Mouse (Mus musculus): ENCODE measurements around the gene Gm49366. TPM values are rescaled to one million over a fixed set of nuclear protein-coding genes. Genes with fewer than 3 reads are reported as not detected.
"Not testable (repeated sequence)": the region's sequence is repeated elsewhere in the genome, so short reads cannot be mapped to it uniquely, and the experiment has no call there.

Gene Gm49366
- polyA plus RNA-seq, 1 experiment from 2014 or later = 0.46 TPM

- not testable (repeated sequence) for H3K9ac ChIP-seq; H3K27ac ChIP-seq; H3K27me3 ChIP-seq; H3K4me3 ChIP-seq (replicated peaks); H3K36me3 ChIP-seq; H3K9me3 ChIP-seq (replicated peaks); H3K4me2 ChIP-seq; DNase-seq
- peaks cover 20% of the 10 kb centered on the region for H3K4me1 ChIP-seq (replicated peaks)
- peak; percentile 31; the same call in 1 of the 2 replicates for ATAC-seq (ENCODE audit: low read depth)
- 38% methylated on average over 2 of the region's 2 CpGs for WGBS (ENCODE audit: insufficient replicate concordance)
Measured at GRCm38 (mm10) chr12:84033302-84033701, 5.4 kb upstream of the Gm49366 start.

- WGBS (ENCODE audit: insufficient replicate concordance) = 20% methylated on average over 4 of the region's 4 CpGs
- H3K36me3 ChIP-seq = no peaks in the 10 kb centered on the region
- H3K4me1 ChIP-seq (replicated peaks) = peaks cover 20% of the 10 kb centered on the region
- no peak for ATAC-seq (ENCODE audit: low read depth)
- H3K9ac ChIP-seq = no peak overlapping the region
- no peak for DNase-seq
- H3K4me2 ChIP-seq = no peak overlapping the region
- H3K9me3 ChIP-seq (replicated peaks) = no peaks in the 10 kb centered on the region
- H3K4me3 ChIP-seq (replicated peaks) = no peak overlapping the region
- peaks cover 15% of the 10 kb centered on the region for H3K27me3 ChIP-seq
- no peak overlapping the region for H3K27ac ChIP-seq
Measured at GRCm38 (mm10) chr12:84034108-84034507, 4.6 kb upstream of the Gm49366 start.

GRCm38 (mm10) chr12:84038241-84038640 lies 494 bp upstream of the Gm49366 start, which contains the start of gene Acot4:
TSS of gene Acot4 (plus strand) at chr12:84038379.
- not testable (repeated sequence) for H3K27ac ChIP-seq; H3K36me3 ChIP-seq; DNase-seq; H3K9me3 ChIP-seq (replicated peaks)
- Histone ChIP-seq H3K4me2 (peak within 1 kb of the TSS; percentile 61), H3K27me3 (peaks cover 16% of the 10 kb centered on the region), H3K4me3 (replicated peaks) (peak within 1 kb of the TSS; percentile 47), H3K9ac (peak within 1 kb of the TSS; percentile 43), H3K4me1 (replicated peaks) (peaks cover 17% of the 10 kb centered on the region)
- 0 out of 2 replicates have a peak, but pooled peaks have one; percentile 38 for ATAC-seq (ENCODE audit: low read depth)
- 6% methylated on average over 32 of the region's 32 CpGs for WGBS (ENCODE audit: insufficient replicate concordance)

- H3K4me3 ChIP-seq (replicated peaks) = no peak overlapping the region
- ATAC-seq (ENCODE audit: low read depth) = peak; percentile 61
- no peaks in the 10 kb centered on the region for H3K9me3 ChIP-seq (replicated peaks)
- peaks cover 4% of the 10 kb centered on the region; the same call in 1 of the 2 replicates for H3K4me1 ChIP-seq (replicated peaks)
- no peak for DNase-seq
- H3K4me2 ChIP-seq = no peak overlapping the region
- peaks cover 6% of the 10 kb centered on the region; the same call in 1 of the 2 replicates for H3K36me3 ChIP-seq
- no peak overlapping the region for H3K9ac ChIP-seq
- WGBS (ENCODE audit: insufficient replicate concordance) = 62% methylated on average over 5 of the region's 5 CpGs
- peak overlapping the region; percentile 71 for H3K27ac ChIP-seq
- peaks cover 16% of the 10 kb centered on the region for H3K27me3 ChIP-seq
Measured at GRCm38 (mm10) chr12:84042248-84042647, 3.5 kb downstream of the Gm49366 start.

GRCm38 (mm10) chr12:84044045-84044444 lies 5.3 kb downstream of the Gm49366 start:
- H3K4me1 ChIP-seq (replicated peaks) = peaks cover 4% of the 10 kb centered on the region; the same call in 1 of the 2 replicates
- no peak for ATAC-seq (ENCODE audit: low read depth)
- H3K9ac ChIP-seq = no peak overlapping the region
- no peak overlapping the region for H3K27ac ChIP-seq
- peaks cover 1% of the 10 kb centered on the region; the same call in 1 of the 2 replicates for H3K27me3 ChIP-seq
- H3K9me3 ChIP-seq (replicated peaks) = 0 out of 2 replicates have a peak, but pooled peaks cover 6% of the 10 kb centered on the region
- peaks cover 15% of the 10 kb centered on the region for H3K36me3 ChIP-seq
- DNase-seq = no peak
- 66% methylated on average over 2 of the region's 2 CpGs for WGBS (ENCODE audit: insufficient replicate concordance)
- no peak overlapping the region for H3K4me2 ChIP-seq
- H3K4me3 ChIP-seq (replicated peaks) = no peak overlapping the region

- Histone ChIP-seq H3K4me2 (no peak overlapping the region), H3K4me1 (replicated peaks) (no peaks in the 10 kb centered on the region), H3K9me3 (replicated peaks) (0 out of 2 replicates have a peak, but pooled peaks cover 6% of the 10 kb centered on the region), H3K27me3 (peaks cover 2% of the 10 kb centered on the region; the same call in 1 of the 2 replicates), H3K36me3 (peaks cover 9% of the 10 kb centered on the region), H3K27ac (no peak overlapping the region), H3K9ac (no peak overlapping the region), H3K4me3 (replicated peaks) (no peak overlapping the region)
- ATAC-seq (ENCODE audit: low read depth) (no peak), DNase-seq (no peak)
- WGBS (ENCODE audit: insufficient replicate concordance) = 73% methylated on average over 1 of the region's 1 CpGs
Measured at GRCm38 (mm10) chr12:84046906-84047305, 8.2 kb downstream of the Gm49366 start.

- not testable (repeated sequence) for H3K4me2 ChIP-seq; H3K4me3 ChIP-seq (replicated peaks); H3K27ac ChIP-seq; H3K9me3 ChIP-seq (replicated peaks); ATAC-seq (ENCODE audit: low read depth); DNase-seq; H3K4me1 ChIP-seq (replicated peaks); H3K36me3 ChIP-seq; H3K9ac ChIP-seq
- 73% methylated on average over 5 of the region's 5 CpGs for WGBS (ENCODE audit: insufficient replicate concordance)
- peaks cover 34% of the 10 kb centered on the region for H3K27me3 ChIP-seq
Measured at GRCm38 (mm10) chr12:84050744-84051143, 12.0 kb downstream of the Gm49366 start.

- Histone ChIP-seq H3K27ac (peak within 1 kb of the TSS; percentile 49), H3K4me3 (replicated peaks) (peak within 1 kb of the TSS; percentile 52), H3K4me2 (peak within 1 kb of the TSS; percentile 64), H3K27me3 (peaks cover 34% of the 10 kb centered on the region), H3K9ac (no peak within 1 kb of the TSS), H3K36me3 (peaks cover 9% of the 10 kb centered on the region), H3K9me3 (replicated peaks) (0 out of 2 replicates have a peak, but pooled peaks cover 6% of the 10 kb centered on the region), H3K4me1 (replicated peaks) (no peaks in the 10 kb centered on the region)
- no peak for DNase-seq
- ATAC-seq (ENCODE audit: low read depth) = no peak
- WGBS (ENCODE audit: insufficient replicate concordance) = 40% methylated on average over 5 of the region's 5 CpGs
Measured at GRCm38 (mm10) chr12:84051937-84052474, 13.3 kb downstream of the Gm49366 start, which contains the start of gene Acot3. TSS of gene Acot3 (plus strand) at chr12:84052144.

GRCm38 (mm10) chr12:84052609-84053008 lies 13.9 kb downstream of the Gm49366 start:
- H3K4me2 ChIP-seq = peak overlapping the region; percentile 64

GRCm38 (mm10) chr12:84053173-84053572 lies 14.4 kb downstream of the Gm49366 start:
- Histone ChIP-seq H3K4me1 (replicated peaks) (no peaks in the 10 kb centered on the region), H3K9ac (peak overlapping the region; percentile 51; the same call in 1 of the 2 replicates), H3K27ac (peak overlapping the region; percentile 49), H3K9me3 (replicated peaks) (0 out of 2 replicates have a peak, but pooled peaks cover 4% of the 10 kb centered on the region), H3K36me3 (peaks cover 4% of the 10 kb centered on the region), H3K27me3 (peaks cover 34% of the 10 kb centered on the region), H3K4me3 (replicated peaks) (peak overlapping the region; percentile 52), H3K4me2 (peak overlapping the region; percentile 64)
- 14% methylated on average over 16 of the region's 16 CpGs for WGBS (ENCODE audit: insufficient replicate concordance)
- no peak for ATAC-seq (ENCODE audit: low read depth)
- DNase-seq = no peak

More at GRCm38 (mm10) chr12:84052609-84053008, 13.9 kb downstream of the Gm49366 start:
- WGBS (ENCODE audit: insufficient replicate concordance) = 73% methylated on average over 7 of the region's 7 CpGs
- Histone ChIP-seq H3K36me3 (peaks cover 7% of the 10 kb centered on the region), H3K27me3 (peaks cover 34% of the 10 kb centered on the region), H3K9me3 (replicated peaks) (0 out of 2 replicates have a peak, but pooled peaks cover 6% of the 10 kb centered on the region), H3K9ac (no peak overlapping the region), H3K4me3 (replicated peaks) (peak overlapping the region; percentile 52), H3K4me1 (replicated peaks) (no peaks in the 10 kb centered on the region), H3K27ac (peak overlapping the region; percentile 49)
- ATAC-seq (ENCODE audit: low read depth) = no peak
- DNase-seq = no peak

GRCm38 (mm10) chr12:84053679-84054391 lies 15.1 kb downstream of the Gm49366 start:
- Histone ChIP-seq H3K4me3 (replicated peaks) (peak overlapping the region; percentile 52), H3K36me3 (no peaks in the 10 kb centered on the region), H3K27me3 (peaks cover 34% of the 10 kb centered on the region), H3K9me3 (replicated peaks) (no peaks in the 10 kb centered on the region), H3K9ac (peak overlapping the region; percentile 51; the same call in 1 of the 2 replicates), H3K4me1 (replicated peaks) (no peaks in the 10 kb centered on the region), H3K27ac (peak overlapping the region; percentile 18; the same call in 1 of the 2 replicates), H3K4me2 (peak overlapping the region; percentile 64)
- ATAC-seq (ENCODE audit: low read depth) = peak; percentile 26; the same call in 1 of the 2 replicates
- whole genome bisulfite sequencing (ENCODE audit: insufficient replicate concordance) = 4% methylated on average over 41 of the region's 46 CpGs
- no peak for DNase-seq
